Mouse (Mus musculus) heart, embryonic 12.5 days (tissue): Measurements from ENCODE around the gene Btbd8. TPM values are rescaled to one million over a fixed set of nuclear protein-coding genes. Genes with fewer than 3 reads are reported as not detected.

Experiments
- ATAC-seq: fragments of 200-750 bp; cut with Nextera tagmentation; 2 replicates; pipeline ENCODE4 v1.8.0; 2017; ENCODE audit warnings: moderate TSS enrichment, moderate library complexity; ENCODE audit not compliant: insufficient number of reproducible peaks, low FRiP score
- H3K27ac ChIP-seq: fragments of 300-500 bp; sonication (generic); 2 replicates; pipeline ENCODE4 v1.5.1; 2016; ENCODE audit warnings: mild to moderate bottlenecking, moderate library complexity; ENCODE audit not compliant: poor library complexity, severe bottlenecking
- H3K27me3 ChIP-seq: fragments of 300-500 bp; sonication (generic); replicated peaks from 2 replicates; pipeline ENCODE4 v1.6.1; 2016; ENCODE audit warnings: mild to moderate bottlenecking, moderate library complexity
- H3K36me3 ChIP-seq: fragments of 300-500 bp; sonication (generic); 2 replicates; pipeline ENCODE4 v1.6.1; 2016; ENCODE audit warnings: mild to moderate bottlenecking, moderate library complexity
- H3K4me1 ChIP-seq: fragments of 300-500 bp; sonication (generic); replicated peaks from 2 replicates; pipeline ENCODE4 v1.6.1; 2016; ENCODE audit warnings: mild to moderate bottlenecking
- H3K4me2 ChIP-seq: fragments of 300-500 bp; sonication (generic); 2 replicates; pipeline ENCODE4 v1.6.1; 2016; ENCODE audit warnings: mild to moderate bottlenecking, moderate library complexity
- H3K4me3 ChIP-seq: fragments of 300-500 bp; sonication (generic); 2 replicates; pipeline ENCODE4 v1.5.1; 2016; ENCODE audit warnings: mild to moderate bottlenecking
- H3K9ac ChIP-seq: fragments of 300-500 bp; sonication (generic); 2 replicates; pipeline ENCODE4 v1.6.1; 2016; ENCODE audit warnings: mild to moderate bottlenecking, moderate library complexity
- H3K9me3 ChIP-seq: fragments of 300-500 bp; sonication (generic); replicated peaks from 2 replicates; pipeline ENCODE4 v1.6.1; 2016; ENCODE audit warnings: mild to moderate bottlenecking, moderate library complexity
- WGBS: fragments of 180-500 bp; shearing (Covaris S2); methylation state at CpG from one replicate; pipeline ENCODE4 v1.1.7; 2016; 5-methylcytosine and 5-hydroxymethylcytosine counted together
- polyA plus RNA-seq: library from polyadenylated mRNA; unstranded; fragments of >200 nt; fragmentation: Nextera tagmentation; extraction: Ambion mirVana; gene quantifications from 2 replicates; pipeline ENCODE4 v1.2.1, GENCODE M21; 2016

Gene Btbd8
- polyA plus RNA-seq, 1 experiment from 2014 or later, result 4.4 TPM

DNA sequence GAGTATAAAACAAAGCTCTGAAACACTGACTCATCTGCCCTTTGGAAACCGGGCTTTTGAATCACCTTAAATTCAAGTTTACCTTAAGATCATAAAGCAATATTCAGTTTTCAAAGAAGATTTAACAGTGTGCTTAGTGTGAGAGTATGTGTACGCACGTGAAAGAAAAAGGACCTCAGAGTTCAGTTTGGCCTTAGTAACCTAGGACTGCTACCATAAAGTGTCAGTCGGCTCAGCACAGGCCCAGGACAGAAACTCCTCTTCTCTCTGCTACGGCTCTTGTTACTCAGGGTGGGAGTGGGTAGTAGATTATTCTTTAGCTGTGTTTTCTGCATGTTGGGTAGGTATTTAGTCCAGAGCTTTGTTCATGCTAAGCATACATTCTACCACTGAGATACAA, 11.8 kb downstream of the Btbd8 start:
- no peak overlapping the region for H3K4me2 ChIP-seq
- 84% methylated on average over 5 of the region's 5 CpGs for WGBS
- no peaks in the 10 kb centered on the region for H3K27me3 ChIP-seq
- no peak overlapping the region for H3K27ac ChIP-seq
- H3K4me1 ChIP-seq, result no peaks in the 10 kb centered on the region
- no peak overlapping the region for H3K4me3 ChIP-seq
- ATAC-seq, result no peak
- H3K36me3 ChIP-seq, result peaks cover 11% of the 10 kb centered on the region
- H3K9ac ChIP-seq, result no peak overlapping the region
- no peaks in the 10 kb centered on the region for H3K9me3 ChIP-seq

DNA sequence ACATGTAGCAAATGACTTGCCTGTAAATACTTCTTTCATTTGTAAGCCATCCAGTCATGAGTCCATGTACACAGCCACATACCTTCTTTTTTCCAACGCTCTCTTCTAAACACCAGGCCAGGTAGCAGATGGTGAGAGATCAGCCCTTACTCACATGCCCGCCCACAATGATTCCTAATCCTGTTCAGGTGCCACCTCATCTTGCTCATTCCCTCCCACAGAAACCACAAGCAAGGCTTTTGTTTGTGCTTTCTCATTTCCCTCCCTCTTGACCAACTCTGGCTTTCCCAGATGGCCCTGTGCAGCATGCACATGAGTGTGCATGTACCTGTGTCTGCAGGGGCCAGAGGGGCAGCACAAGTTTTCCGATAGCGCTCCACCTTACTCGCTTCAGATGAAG, 12.5 kb downstream of the Btbd8 start:
- no peak overlapping the region for H3K9ac ChIP-seq
- no peak overlapping the region for H3K4me3 ChIP-seq
- no peaks in the 10 kb centered on the region for H3K27me3 ChIP-seq
- H3K27ac ChIP-seq, result no peak overlapping the region
- ATAC-seq, result no peak
- peaks cover 11% of the 10 kb centered on the region for H3K36me3 ChIP-seq
- no peaks in the 10 kb centered on the region for H3K4me1 ChIP-seq
- H3K9me3 ChIP-seq, result no peaks in the 10 kb centered on the region
- 87% methylated on average over 5 of the region's 5 CpGs for WGBS
- no peak overlapping the region for H3K4me2 ChIP-seq

GRCm38 (mm10) chr5:107462147-107463076, 24.6 kb downstream of the Btbd8 start:
- Histone ChIP-seq H3K4me1 (peaks cover 11% of the 10 kb centered on the region), H3K36me3 (no peaks in the 10 kb centered on the region), H3K27me3 (no peaks in the 10 kb centered on the region), H3K4me3 (no peak overlapping the region), H3K9me3 (no peaks in the 10 kb centered on the region), H3K27ac (no peak overlapping the region), H3K9ac (no peak overlapping the region), H3K4me2 (no peak overlapping the region)
- 79% methylated on average over 4 of the region's 4 CpGs for WGBS
- ATAC-seq, result no peak

- Histone ChIP-seq H3K4me1 (peaks cover 16% of the 10 kb centered on the region), H3K4me2 (peak overlapping the region; percentile 38; the same call in 1 of the 2 replicates), H3K27ac (peak overlapping the region; percentile 68), H3K9ac (no peak overlapping the region), H3K9me3 (no peaks in the 10 kb centered on the region), H3K4me3 (no peak overlapping the region), H3K36me3 (no peaks in the 10 kb centered on the region), H3K27me3 (no peaks in the 10 kb centered on the region)
- ATAC-seq, result no peak
- 21% methylated on average over 5 of the region's 5 CpGs for WGBS
Observed at GRCm38 (mm10) chr5:107466501-107466900, 28.7 kb downstream of the Btbd8 start.

DNA sequence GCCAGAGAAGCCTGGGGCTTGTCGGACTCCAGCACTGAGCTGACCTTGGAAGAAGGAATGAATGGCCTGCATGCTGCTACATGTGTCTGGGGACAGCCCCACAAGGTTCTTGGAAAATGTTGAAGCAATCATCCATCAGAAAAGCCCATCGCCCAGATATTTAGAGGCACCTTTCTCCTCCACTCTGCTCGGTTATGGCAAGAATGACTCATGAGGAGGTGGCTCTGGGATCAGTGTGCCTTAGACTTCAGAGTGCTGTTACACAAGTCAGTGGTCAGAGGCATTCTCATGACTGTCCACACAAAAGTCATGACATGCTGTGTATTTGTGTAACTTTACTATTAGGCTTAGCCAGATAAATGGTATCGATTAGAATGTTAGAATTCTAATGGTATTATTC, 29.3 kb downstream of the Btbd8 start:
- Histone ChIP-seq H3K4me1 (peaks cover 16% of the 10 kb centered on the region), H3K27me3 (no peaks in the 10 kb centered on the region), H3K4me2 (peak overlapping the region; percentile 38), H3K9ac (0 out of 2 replicates have a peak overlapping the region, but pooled peaks have one; percentile 7), H3K27ac (peak overlapping the region; percentile 68), H3K36me3 (no peaks in the 10 kb centered on the region), H3K9me3 (no peaks in the 10 kb centered on the region), H3K4me3 (no peak overlapping the region)
- WGBS, result 54% methylated on average over 4 of the region's 4 CpGs
- ATAC-seq, result no peak

DNA sequence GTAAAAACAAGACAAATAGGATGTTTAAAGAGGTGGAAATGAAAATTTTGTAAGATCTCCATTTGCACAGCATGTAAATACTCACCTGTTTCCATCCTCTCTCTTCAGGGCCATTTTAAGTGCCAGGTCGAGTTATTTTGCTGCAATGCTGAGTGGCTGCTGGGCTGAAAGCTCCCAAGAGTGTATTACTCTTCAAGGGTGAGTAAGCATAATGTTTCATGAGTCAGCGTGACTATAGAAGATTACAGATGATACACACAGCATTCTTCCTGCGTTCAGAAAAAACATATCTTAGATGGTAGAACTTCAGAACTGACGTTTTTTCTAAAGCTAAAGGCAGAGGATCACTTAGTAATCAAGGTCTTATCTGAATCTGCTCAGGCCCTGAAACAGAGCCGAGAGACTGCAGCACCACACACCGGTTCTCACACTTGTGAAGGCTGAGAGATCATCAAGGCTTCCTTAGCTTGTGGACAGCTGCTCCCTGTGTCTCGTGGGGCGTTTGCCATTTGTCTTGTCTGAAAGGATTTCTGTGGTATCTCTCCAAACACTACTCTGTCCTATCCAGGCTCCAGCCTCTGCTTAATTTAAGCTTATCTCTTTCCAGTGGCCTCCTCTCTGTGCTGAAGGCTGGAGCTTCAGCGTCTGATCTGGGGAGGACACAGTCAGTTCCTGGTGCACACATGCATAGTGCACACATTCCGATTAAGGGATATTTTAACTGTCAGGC, 33.0 kb downstream of the Btbd8 start:
- peak; percentile 89 for ATAC-seq
- 33% methylated on average over 10 of the region's 10 CpGs for WGBS
- H3K27me3 ChIP-seq, result no peaks in the 10 kb centered on the region
- no peak overlapping the region for H3K9ac ChIP-seq
- H3K27ac ChIP-seq, result peak overlapping the region; percentile 50
- H3K9me3 ChIP-seq, result 0 out of 2 replicates have a peak, but pooled peaks cover 5% of the 10 kb centered on the region
- H3K36me3 ChIP-seq, result peaks cover 10% of the 10 kb centered on the region
- peaks cover 16% of the 10 kb centered on the region for H3K4me1 ChIP-seq
- H3K4me2 ChIP-seq, result no peak overlapping the region
- no peak overlapping the region for H3K4me3 ChIP-seq

DNA sequence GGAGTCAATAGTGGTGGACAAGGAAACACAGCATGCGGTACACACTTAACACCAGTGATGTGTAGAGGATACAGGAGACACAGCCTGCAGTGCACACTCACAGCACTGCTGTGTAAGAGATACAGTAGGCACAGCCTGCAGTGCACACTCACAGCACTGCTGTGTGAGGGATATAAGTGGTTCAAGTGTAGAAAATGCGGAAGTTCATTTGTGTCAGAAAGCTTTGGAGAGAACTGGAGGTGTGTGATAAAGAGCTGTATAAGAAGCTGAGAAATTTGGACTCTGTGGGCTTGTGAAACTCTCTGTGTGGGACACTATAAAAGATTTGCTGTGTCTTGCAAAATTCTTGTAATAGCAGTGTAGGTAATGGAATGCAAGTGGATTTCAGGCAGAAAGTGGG, 42.4 kb downstream of the Btbd8 start:
- no peak overlapping the region for H3K27ac ChIP-seq
- H3K9me3 ChIP-seq, result 0 out of 2 replicates have a peak, but pooled peaks cover 4% of the 10 kb centered on the region
- no peak overlapping the region for H3K4me2 ChIP-seq
- no peaks in the 10 kb centered on the region for H3K4me1 ChIP-seq
- H3K36me3 ChIP-seq, result peaks cover 5% of the 10 kb centered on the region
- H3K27me3 ChIP-seq, result no peaks in the 10 kb centered on the region
- no peak for ATAC-seq
- H3K4me3 ChIP-seq, result no peak overlapping the region
- 80% methylated on average over 2 of the region's 2 CpGs for WGBS
- no peak overlapping the region for H3K9ac ChIP-seq

GRCm38 (mm10) chr5:107488996-107489395, 51.2 kb downstream of the Btbd8 start:
- WGBS, result 54% methylated on average over 4 of the region's 4 CpGs
- H3K36me3 ChIP-seq, result peaks cover 10% of the 10 kb centered on the region; the same call in 1 of the 2 replicates
- H3K9me3 ChIP-seq, result no peaks in the 10 kb centered on the region
- ATAC-seq, result no peak
- peaks cover 11% of the 10 kb centered on the region for H3K4me1 ChIP-seq
- H3K9ac ChIP-seq, result no peak overlapping the region
- H3K4me3 ChIP-seq, result no peak overlapping the region
- H3K4me2 ChIP-seq, result no peak overlapping the region
- no peaks in the 10 kb centered on the region for H3K27me3 ChIP-seq
- no peak overlapping the region for H3K27ac ChIP-seq

GRCm38 (mm10) chr5:107491036-107491435, 53.2 kb downstream of the Btbd8 start:
- Histone ChIP-seq H3K27ac (no peak overlapping the region), H3K4me1 (peaks cover 11% of the 10 kb centered on the region), H3K9me3 (0 out of 2 replicates have a peak, but pooled peaks cover 4% of the 10 kb centered on the region), H3K4me2 (no peak overlapping the region), H3K4me3 (no peak overlapping the region), H3K36me3 (peaks cover 10% of the 10 kb centered on the region; the same call in 1 of the 2 replicates), H3K9ac (no peak overlapping the region), H3K27me3 (no peaks in the 10 kb centered on the region)
- WGBS, result 79% methylated on average over 9 of the region's 9 CpGs
- ATAC-seq, result no peak

- 84% methylated on average over 2 of the region's 2 CpGs for WGBS
- no peak for ATAC-seq
- no peak overlapping the region for H3K4me3 ChIP-seq
Observed at GRCm38 (mm10) chr5:107492471-107492870, 54.7 kb downstream of the Btbd8 start.

GRCm38 (mm10) chr5:107494759-107495158, 57.0 kb downstream of the Btbd8 start:
- Histone ChIP-seq H3K4me3 (no peak overlapping the region), H3K36me3 (peaks cover 10% of the 10 kb centered on the region; the same call in 1 of the 2 replicates), H3K4me1 (no peaks in the 10 kb centered on the region), H3K9ac (no peak overlapping the region), H3K27ac (no peak overlapping the region), H3K4me2 (no peak overlapping the region), H3K27me3 (no peaks in the 10 kb centered on the region), H3K9me3 (0 out of 2 replicates have a peak, but pooled peaks cover 4% of the 10 kb centered on the region)
- no peak for ATAC-seq
- WGBS, result 91% methylated on average over 5 of the region's 5 CpGs

More at GRCm38 (mm10) chr5:107492471-107492870, 54.7 kb downstream of the Btbd8 start:
- Histone ChIP-seq H3K4me1 (peaks cover 11% of the 10 kb centered on the region), H3K9ac (no peak overlapping the region), H3K27ac (no peak overlapping the region), H3K36me3 (peaks cover 10% of the 10 kb centered on the region; the same call in 1 of the 2 replicates), H3K4me2 (no peak overlapping the region), H3K27me3 (no peaks in the 10 kb centered on the region), H3K9me3 (0 out of 2 replicates have a peak, but pooled peaks cover 4% of the 10 kb centered on the region)
